Mouse (Mus musculus): ENCODE measurements around the gene Crcp. TPM values are rescaled to one million over a fixed set of nuclear protein-coding genes. Genes with fewer than 3 reads are reported as not detected.
A peak's percentile ranks its signal among the peaks of the same experiment; 100 is the strongest.
"Not testable (repeated sequence)": the region's sequence is repeated elsewhere in the genome, so short reads cannot be mapped to it uniquely, and the experiment has no call there.

The Crcp gene
- total RNA-seq, 2 experiments from 2014 or later = 36.6 to 39.3 TPM

DNA sequence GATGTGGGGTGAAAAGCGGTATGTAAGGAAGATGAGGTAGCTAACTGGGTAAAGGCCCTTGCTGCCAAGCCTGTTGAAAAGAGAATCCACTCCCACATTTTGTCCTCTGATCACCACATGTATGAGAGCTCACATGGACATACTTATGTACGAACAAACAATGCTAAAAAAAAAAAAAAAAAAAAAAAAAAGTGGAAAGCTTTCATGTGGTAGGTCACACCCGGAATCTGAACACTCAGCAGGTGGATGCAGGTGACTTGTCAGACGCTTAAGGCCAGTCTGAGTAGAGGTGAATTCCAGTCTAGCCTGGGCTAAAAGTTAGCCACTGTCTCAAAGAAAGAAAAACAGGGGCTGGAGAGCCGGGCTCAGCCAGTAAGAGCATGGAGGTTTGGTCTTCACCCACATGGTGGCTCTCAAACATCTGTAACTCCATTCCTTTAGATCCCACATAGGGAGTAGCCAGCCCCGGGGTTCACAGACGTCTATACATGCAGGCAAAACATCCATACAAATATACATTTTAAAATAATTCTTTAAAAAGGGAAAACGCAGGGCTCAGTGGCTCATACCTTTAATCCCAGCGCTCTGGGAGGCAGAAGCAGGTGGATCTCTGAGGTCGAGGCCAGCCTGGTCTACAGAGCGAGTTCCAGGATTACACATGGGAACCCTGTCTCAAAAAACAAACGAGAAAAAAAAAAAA lies 5.9 kb upstream of the Crcp start:
- ATAC-seq (replicated peaks; ENCODE audit: poor library complexity) = no peak

DNA sequence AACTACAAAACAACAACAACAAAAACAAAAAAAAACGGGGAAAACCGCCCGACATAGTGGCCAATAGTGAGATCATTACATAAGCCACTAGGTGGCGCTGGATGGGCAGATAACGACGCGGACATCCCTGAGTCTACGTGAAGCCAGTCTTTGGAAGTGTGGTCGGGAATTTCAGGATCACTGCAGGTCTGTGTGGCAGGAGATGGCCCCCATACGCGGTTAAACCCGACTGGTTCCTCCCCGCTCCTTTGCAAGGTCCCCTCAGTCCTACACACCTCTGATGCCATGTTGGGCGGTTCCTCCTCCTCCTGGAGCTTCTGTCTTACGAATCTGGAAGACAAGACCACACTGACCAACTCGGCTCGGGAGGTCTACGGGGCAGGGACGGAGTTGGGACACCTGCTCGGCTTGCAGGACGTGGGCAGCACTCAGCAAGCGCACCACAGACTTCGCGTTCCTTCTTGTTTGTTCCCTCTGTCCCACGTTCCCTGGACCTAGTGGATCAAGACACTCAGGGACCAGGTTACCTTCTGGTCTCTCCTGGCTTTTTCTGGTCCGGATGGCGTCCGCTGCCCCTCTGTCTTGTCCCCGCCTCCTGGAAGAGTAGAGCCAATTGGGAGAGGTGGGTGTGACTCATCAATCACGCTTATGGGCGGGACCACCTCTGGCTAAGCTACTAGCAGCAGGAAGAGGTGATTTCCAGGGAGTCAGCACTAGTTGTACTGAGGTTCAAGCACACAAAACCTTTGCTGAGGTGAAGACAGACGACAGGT lies 5.1 kb upstream of the Crcp start:
- peak; percentile 91 for ATAC-seq (replicated peaks; ENCODE audit: poor library complexity)

DNA sequence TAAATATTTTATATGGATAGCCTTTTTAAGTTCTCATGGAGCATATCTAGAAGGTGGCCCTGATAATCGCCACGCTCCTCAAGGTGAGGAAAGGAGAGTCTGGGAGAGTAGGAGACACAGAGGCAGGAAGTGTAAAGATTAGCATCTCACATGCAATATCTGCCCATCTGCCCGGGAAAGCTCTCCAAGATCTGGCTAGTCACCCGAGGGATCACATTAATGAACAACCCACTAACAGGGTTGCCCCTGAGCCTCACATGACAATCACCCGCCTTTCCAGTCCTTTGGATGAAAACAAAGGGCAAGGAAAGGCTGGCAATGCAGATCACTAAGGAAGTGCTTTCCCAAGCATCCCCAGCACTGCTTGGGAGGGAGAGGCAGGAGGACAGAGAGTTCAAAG lies 2.0 kb upstream of the Crcp start:
- no peak for ATAC-seq (replicated peaks; ENCODE audit: poor library complexity)

DNA sequence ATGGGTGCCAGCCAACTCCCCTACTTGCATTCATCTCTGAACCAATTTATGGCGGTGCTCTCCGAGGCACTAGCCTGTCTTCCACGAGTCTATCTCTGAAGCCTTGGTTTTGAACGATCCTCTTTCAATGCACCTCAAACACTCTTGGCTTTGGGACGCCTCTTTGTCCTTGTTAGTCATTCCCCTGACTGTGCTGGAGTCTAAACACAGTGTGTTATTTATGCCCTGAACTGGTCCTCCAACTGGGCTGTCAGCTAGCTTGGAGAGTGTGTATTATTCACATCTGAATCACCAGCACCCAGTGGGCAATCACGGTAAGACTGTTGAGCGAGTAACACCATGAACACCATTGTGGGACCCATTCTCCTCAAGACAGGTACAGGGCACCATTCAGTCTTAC lies 1.4 kb upstream of the Crcp start:
- no peak for ATAC-seq (replicated peaks; ENCODE audit: poor library complexity)

DNA sequence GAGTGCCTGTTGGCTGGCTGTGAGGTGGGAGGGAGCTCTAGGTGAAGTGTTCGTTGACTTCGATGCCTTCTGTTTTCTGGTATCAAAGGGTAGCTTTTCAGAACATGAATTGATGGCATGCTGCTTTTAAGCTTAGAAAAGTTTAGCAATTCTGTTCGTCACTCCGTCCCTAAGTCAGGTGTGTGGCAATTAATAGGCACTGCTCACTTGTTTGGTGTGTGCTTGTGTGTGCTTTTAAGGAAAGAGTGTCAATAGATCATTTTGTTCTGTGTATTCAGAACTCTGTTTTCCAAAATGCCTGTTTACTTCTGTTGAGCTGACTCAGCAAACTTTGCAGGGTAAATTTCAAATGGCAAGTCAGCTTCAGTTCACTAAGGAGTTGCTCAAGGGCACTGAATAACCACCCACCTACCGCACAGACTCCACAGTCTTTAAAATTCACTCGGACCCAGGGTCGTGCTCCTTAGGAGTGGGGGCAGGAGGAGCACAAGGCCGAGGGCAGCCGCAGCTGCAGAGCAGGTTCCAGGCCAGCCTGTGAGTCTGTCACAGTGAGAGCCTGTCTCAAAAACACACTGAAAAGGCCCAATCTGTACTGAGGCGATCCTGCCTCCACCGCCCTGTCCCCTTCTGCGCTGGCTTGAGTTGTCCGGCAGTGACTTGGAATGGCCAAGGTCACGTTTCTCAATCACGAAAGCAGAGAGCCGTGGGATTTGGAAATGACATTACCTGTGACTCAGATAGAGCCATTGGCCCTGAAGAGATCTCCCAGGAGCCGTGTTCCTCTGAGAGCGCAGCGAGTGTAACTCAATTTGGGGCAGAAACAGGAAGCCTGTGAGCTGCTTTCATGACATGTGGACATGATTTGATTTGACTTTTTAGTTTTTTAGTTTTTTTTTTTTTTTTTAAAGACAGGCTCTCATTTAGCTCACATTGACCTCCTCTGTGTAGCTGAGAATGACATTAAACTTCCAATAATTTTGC lies 2.6 kb downstream of the Crcp start:
- ATAC-seq (replicated peaks; ENCODE audit: poor library complexity) = no peak

DNA sequence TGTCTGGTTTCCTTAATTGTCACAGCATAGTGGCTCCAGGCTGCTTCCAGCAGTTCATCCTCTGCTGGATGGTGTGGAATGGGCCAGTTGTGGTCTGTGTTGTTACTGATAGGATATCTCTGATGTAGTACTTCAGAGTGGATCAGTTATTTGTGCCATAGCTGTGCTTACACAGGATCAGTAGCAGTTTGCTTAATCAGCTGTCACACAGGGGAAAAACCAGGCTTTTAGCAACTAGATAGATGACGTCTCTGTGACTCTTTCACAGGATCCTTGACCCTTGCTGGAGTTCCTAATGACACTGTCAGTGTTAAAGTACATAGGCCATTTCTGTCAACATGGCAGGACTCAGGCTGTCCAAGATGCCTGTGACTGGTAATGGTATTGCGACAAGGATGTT lies 4.8 kb downstream of the Crcp start:
- peak; percentile 24 for ATAC-seq (replicated peaks; ENCODE audit: poor library complexity)

DNA sequence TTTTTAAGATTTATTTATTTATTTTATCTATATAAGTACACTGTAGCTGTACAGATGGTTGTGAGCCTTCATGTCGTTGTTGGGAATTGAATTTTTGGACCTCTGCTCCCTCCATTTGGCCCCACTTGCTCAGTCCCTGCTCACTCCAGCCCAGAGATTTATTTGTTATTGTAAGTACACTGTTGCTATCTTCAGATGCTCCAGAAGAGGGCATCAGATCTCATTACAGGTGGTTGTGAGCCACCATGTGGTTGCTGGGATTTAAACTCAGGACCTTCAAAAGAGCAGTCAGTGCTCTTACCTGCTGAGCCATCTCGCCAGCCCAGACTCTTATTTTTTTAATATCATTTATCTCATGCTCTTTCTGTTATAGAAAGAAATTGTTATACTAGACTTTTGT lies 7.2 kb downstream of the Crcp start:
- ATAC-seq (replicated peaks; ENCODE audit: poor library complexity) = not testable (repeated sequence)

DNA sequence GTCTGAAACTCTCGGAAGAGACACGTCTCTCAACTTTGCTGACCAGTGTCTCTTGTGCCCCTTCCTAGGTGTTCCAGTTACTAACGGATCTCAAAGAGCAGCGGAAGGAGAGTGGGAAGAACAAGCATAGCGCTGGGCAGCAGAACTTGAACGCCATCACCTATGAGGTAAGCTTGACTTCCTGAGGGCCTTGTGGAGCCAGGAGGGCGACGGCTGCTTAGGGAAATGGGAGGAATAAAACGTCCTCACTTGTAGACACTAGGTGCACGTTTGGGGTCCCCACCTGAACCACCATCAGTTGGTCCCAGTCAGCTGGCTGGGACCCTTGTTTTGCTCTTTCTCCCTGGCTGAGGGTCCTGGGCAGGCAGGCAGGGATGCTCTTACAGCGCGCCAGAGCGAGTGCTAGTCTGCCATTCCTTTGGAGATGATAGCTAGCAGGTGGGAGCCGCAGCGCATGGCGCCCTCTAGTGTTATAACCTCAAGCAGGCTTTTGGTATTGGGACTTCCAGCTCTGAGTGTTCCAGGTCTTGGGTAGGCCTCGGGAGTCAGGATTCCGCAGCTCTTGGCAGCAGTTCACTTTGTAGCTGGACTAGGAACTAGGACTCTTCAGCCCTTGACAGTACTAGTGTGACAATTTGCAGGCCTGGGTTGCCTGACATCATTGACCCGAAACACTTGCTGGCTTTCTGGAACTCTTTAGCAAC lies 8.8 kb downstream of the Crcp start:
- ATAC-seq (replicated peaks; ENCODE audit: poor library complexity) = peak; percentile 78

DNA sequence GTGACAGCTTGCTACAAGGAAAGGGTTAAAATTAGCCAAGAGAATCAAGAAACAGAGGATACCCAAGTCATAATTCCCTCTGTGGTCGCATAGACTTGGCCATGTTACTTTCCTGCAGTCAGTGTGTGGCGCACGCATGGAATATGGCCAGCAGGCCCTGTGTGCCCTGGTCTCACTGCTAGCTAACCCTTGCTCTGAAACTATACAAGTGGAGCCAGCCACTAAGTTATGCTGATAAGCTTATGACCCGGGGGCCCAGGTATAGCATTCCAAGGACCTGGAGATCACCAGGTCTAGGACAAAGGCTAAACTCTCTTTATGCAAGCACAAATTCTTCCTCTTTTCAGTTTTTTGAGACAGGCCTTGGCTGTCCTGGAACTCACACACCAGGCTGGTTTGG lies 11.7 kb downstream of the Crcp start:
- ATAC-seq (replicated peaks; ENCODE audit: poor library complexity) = no peak

DNA sequence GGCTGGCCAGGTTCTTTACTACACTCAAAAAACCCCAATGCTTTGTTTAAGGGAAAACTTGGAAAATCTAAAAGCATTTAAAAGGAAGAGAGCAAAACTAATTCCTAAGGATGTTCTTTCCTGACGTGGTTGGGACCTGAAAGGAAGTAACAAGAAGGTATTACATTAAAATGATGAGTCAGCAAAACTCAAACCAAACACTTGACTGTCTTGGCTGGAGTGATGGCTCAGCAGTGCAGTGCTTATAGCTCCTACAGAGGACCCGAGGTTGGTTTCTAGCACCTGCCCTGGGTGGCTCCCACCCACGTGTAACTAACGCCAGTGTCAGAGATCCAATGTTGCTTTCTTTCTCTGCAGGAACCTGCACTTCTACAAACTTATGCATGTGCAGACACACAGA lies 12.2 kb downstream of the Crcp start:
- ATAC-seq (replicated peaks; ENCODE audit: poor library complexity) = no peak

DNA sequence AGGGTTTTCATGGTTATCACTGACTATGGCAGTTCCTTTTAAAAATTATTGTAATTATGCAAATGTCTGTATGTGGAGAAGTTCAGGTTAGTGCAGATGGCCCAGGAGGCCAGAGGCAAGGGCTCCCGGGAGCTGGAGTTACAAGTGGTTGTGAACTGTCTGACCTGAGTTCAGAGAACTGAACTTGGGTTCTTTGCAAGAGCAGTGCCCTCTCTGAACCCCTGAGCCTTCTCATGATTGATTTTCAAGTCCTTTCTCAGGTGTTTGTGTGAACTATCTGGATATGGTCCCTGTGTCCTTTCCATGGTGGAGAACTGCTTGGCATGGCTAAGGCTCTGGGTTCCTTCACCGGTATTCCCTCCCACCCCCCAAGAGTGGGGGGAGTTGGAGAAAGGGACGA lies 14.7 kb downstream of the Crcp start:
- ATAC-seq (replicated peaks; ENCODE audit: poor library complexity) = no peak

DNA sequence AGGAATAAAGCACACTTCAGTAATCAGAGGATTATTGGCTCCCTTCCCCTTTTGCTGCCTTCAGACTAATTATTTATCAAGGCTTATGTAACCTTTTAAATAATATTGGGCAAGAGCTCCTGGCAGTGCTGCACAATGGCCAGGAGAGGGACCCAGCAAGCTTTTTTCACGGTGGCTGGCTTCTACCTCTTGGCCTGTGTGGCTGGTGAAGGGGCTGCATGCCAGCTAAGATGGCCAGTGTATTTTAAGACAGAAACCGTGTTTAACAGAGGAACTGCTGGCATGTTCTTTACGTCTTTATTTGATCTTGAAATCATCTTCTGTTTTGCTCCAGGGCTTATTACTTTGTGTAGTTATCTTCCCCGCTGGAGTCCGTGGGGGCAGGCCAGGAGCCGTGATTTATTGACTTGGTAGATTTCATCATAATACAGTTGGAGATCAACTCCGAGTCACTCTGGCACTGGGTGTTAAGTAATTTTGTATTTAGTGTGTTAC lies 15.2 kb downstream of the Crcp start:
- ATAC-seq (replicated peaks; ENCODE audit: poor library complexity) = peak; percentile 83

DNA sequence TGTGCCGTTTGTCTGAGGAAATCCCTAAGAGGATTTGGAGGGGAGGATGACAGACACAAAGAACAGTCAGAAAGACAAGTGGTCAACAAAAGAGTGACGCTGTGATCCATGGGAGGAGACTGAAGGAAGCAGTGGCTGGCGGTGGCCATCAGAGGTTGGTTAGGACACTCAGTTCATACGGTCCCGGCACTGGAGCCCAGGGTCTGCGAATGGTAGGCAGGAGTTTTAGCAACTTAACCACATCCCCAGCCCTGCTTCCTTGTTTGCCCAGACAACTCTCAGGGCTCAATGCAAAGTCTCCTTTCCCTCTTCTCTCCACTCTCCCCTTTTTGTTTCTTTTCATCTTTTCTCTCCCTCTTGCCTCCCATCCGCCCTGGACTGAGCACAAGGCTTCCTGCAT lies 17.0 kb downstream of the Crcp start:
- no peak for ATAC-seq (replicated peaks; ENCODE audit: poor library complexity)

DNA sequence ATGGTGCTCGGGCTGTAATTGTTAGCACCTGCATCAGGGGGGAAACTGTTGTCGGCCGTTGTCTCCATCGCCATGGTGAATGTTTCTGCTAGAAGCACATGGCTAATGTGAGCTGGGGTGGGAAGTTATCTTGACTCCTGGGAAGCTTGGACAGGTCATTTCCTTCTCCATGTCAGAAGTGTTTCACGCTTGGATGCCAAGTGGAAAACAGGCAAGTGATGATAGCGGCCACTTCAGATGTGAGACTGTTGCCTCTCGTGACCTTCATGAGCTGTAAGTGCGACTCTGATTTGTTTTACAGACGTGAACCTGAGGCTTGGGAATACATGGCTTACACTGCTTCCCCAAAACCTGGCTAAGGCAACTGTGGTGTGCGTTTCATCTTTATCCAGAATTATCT lies 17.5 kb downstream of the Crcp start:
- no peak for ATAC-seq (replicated peaks; ENCODE audit: poor library complexity)

DNA sequence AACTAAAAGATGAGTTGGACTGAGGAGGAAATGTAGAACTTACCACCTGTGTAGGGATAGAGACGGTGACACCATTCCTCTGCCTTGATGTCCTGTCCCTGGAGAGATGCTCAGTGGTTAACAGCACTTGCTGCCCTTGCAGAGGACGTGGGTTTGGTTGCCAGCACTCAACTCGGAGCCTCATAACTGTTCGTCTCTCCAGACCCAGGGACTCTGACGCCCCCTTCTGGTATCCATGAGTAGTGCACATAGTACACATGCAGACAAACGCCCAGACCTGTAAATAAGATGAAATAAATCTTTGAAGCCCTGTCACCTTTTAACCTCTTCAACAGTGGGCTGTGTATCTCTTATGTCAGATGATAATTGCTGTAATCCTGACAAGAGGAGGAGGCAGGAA lies 17.9 kb downstream of the Crcp start:
- ATAC-seq (replicated peaks; ENCODE audit: poor library complexity) = peak; percentile 45

DNA sequence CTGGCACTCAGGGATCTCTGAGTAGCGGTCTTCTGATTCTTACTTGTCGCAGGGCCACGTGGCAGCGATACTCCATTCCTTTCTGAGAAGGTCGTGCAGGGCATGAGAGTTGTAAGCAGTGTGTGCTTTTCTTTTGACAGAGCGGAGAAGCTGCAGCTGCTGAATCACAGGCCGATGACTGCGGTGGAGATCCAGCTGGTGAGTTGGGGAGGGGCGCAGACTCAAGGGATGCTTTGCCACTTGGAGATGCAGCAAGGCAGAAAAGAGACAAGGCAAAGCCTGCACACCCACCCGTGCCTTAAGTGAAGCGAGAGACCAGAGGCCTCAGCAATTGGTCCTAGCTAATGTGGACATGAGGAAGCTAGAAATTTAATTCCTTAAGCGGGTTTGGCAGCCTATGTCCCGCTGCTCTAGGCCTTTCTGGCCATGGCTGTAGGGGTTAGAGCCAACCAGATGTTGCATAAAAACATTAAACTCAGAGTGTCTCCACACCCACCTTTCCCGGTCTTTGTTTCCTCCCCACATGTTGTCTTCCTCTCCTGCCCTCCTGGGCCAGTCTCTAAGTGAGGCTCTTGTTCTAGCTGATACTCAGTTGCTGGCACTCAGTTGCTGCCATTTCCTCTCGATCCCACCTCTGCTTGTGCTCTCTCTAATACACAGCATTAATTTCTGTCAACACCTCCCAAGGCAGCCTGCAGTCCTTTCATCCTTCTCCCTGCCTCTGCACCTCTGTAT lies 19.9 kb downstream of the Crcp start:
- no peak for ATAC-seq (replicated peaks; ENCODE audit: poor library complexity)

DNA sequence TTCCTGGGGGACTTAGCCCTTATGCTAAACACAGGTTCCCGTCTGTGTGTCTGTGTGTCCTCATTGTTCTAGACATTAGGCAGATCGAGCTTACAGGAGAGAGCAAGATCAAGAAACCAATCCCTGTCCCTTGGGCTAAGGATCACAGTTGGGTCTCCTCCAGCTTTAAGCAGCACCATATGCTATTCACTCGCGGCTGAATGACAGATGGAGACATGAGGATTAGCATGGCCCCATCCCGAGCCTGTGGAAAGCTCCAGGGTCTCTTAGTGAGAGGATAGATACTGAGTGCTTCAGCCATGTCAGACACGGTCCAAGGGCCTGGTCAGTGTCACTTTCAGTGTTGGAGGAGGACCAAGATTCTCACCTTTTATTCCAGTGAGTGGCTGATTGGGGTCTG lies 21.3 kb downstream of the Crcp start:
- ATAC-seq (replicated peaks; ENCODE audit: poor library complexity) = no peak

DNA sequence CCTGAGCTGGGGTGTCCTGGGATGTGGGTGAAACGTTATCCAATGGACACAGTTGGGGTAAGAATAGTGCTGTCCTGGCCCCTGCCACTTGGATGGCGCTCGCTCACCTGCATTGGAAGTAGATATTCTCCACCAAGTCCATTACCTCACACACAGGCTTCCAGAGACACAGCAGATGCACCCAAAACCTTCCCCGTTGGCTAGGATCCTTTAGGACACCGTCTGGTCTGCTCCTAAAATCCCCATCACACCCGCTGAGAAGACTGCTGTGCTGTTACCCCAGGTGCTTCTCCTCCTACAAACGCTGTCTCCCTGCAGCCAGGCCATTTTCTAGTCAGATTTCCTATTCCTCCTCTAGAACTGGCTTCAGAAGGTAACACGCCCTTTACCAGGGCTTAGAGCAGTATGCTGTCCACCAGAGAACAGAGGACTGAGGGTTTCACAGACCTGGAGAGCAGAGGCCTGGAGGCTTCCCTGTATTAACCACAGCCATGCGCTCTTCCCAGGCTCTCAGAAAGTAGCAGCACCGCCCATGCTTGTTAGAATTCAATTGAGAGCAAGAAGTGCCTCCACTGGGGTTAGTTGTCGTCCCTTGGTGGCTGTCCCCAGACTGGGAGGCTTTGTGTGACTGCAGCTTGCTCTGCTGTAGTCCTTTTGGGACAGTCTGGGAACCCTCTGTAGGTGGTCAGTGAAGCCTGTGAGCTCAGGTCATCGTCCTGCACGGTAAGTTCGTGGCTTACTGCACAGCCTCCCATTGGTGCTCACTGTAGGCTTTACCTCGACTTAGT lies 22.2 kb downstream of the Crcp start:
- no peak for ATAC-seq (replicated peaks; ENCODE audit: poor library complexity)

DNA sequence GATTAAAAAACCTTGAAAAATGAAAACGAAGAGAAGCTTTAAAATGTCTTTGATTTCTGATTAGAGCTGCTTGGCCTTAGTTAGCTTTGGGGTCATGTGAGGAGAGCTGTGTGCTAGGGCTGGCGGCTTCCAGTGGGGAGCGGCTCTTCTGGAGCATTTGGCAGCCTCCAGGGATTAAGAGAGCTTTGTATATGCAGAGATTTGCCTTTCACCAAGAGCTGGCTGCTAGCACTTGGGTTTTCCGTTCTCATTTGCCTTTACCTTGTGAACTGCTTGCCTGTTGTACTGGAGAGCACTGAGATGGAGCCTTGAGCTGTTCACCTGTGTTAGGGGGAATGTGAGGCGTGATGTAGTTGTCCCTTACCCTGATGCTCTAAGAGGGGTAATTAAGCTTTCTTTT lies 23.4 kb downstream of the Crcp start:
- ATAC-seq (replicated peaks; ENCODE audit: poor library complexity) = no peak
